Mouse (Mus musculus) spleen, adult 2 months (tissue): ENCODE measurements around the gene Nat8.
"Not testable (repeated sequence)": the region's sequence is repeated elsewhere in the genome, so short reads cannot be mapped to it uniquely, and the experiment has no call there.

Experiments used
- CTCF ChIP-seq: fragments of 200-500 bp; IDR thresholded peaks from 2 replicates; pipeline ENCODE4 v1.5.1; 2011; ENCODE audit warnings: mild to moderate bottlenecking, inconsistent platforms; ENCODE audit not compliant: insufficient read depth, insufficient read length, insufficient replicate concordance; ENCODE audit errors: extremely low read depth
- POLR2A ChIP-seq: fragments of 200-500 bp; IDR thresholded peaks from 2 replicates; pipeline ENCODE4 v1.6.1; 2011; ENCODE audit warnings: low read depth, low read length, inconsistent platforms

GRCm38 (mm10) chr6:85834504-85835100 is 2.7 kb upstream of the Nat8 start:
- not testable (repeated sequence) for TF ChIP-seq CTCF, POLR2A
